In genomic region chr7:101315699-101316098, GRCm38 (mm10) we compare ENCODE assay signal across 22 mouse cellular contexts. TPM values are rescaled to one million over a fixed set of nuclear protein-coding genes. Genes with fewer than 3 reads are reported as not detected.
A peak's percentile ranks its signal among the peaks of the same experiment; 100 is the strongest.
DNase-seq lines count a peak whose midpoint lies in the region; ATAC-seq and TF ChIP-seq lines count a peak whose summit lies in the region.
"Had no signal": no experiment of that assay in that cellular context is flagged by ENCODE, and none has a peak within 500 bp of the region (broad histone marks: within the 10 kb centered on the region; RNA-seq: fewer than 3 reads in every experiment).

No protein-coding gene starts in this region.

- no peak for ATAC-seq in heart, embryonic 13.5 days (ENCODE audit: extremely low read depth, insufficient number of reproducible peaks, low FRiP score, low TSS enrichment)
- ATAC-seq in stomach, embryonic 16.5 days (ENCODE audit: insufficient read depth, low FRiP score), result no peak
- ATAC-seq in stomach, postnatal 0 days (ENCODE audit: low FRiP score, low TSS enrichment), result no peak
- peak; percentile 64 for ATAC-seq in liver, embryonic 14.5 days (ENCODE audit: insufficient read depth)
- ATAC-seq in kidney, embryonic 15.5 days (replicated peaks; ENCODE audit: low FRiP score), result no peak
- ATAC-seq: activated CD4-positive, CD25-positive, alpha-beta regulatory T cell, adult 4 months; CD4-positive, CD25-positive, alpha-beta regulatory T cell, adult 4 months; forebrain, embryonic 15.5 days had no signal

- H3K36me3 ChIP-seq in heart, embryonic 13.5 days, result no peaks in the 10 kb centered on the region
- H3K36me3 ChIP-seq in stomach, embryonic 16.5 days (ENCODE audit: control insufficient read depth, insufficient read depth, low read length), result no peaks in the 10 kb centered on the region
- H3K36me3 ChIP-seq in stomach, postnatal 0 days (ENCODE audit: control insufficient read depth, insufficient read depth, low read length), result no peaks in the 10 kb centered on the region
- no peaks in the 10 kb centered on the region for H3K36me3 ChIP-seq in liver, embryonic 14.5 days (replicated peaks; ENCODE audit: control insufficient read depth, insufficient read depth, low read depth)
- H3K36me3 ChIP-seq in kidney, embryonic 15.5 days, result no peaks in the 10 kb centered on the region
- H3K36me3 ChIP-seq: embryonic facial prominence, embryonic 10.5 days; forebrain, embryonic 15.5 days; G1E; hindbrain, embryonic 10.5 days had no signal

- no peak overlapping the region for H3K27ac ChIP-seq in heart, embryonic 13.5 days (replicated peaks)
- H3K27ac ChIP-seq in stomach, embryonic 16.5 days (ENCODE audit: low read length), result peak overlapping the region; percentile 79
- no peak overlapping the region for H3K27ac ChIP-seq in stomach, postnatal 0 days (replicated peaks)
- peak overlapping the region; percentile 84 for H3K27ac ChIP-seq in liver, embryonic 14.5 days
- H3K27ac ChIP-seq in olfactory bulb, adult 2 months (ENCODE audit: insufficient read depth, low read depth, low read length), result peak overlapping the region; percentile 97; the same call in 1 of the 2 replicates
- no peak overlapping the region for H3K27ac ChIP-seq in kidney, embryonic 15.5 days
- H3K27ac ChIP-seq: embryonic facial prominence, embryonic 10.5 days; forebrain, embryonic 15.5 days; heart, adult 2 months; hindbrain, embryonic 10.5 days; hindbrain, embryonic 14.5 days had no signal

- peaks cover 43% of the 10 kb centered on the region for H3K4me1 ChIP-seq in heart, embryonic 13.5 days
- peaks cover 16% of the 10 kb centered on the region; the same call in 1 of the 2 replicates for H3K4me1 ChIP-seq in stomach, embryonic 16.5 days (ENCODE audit: control insufficient read depth, insufficient read depth, low read length)
- 0 out of 2 replicates have a peak, but pooled peaks cover 2% of the 10 kb centered on the region for H3K4me1 ChIP-seq in stomach, postnatal 0 days (replicated peaks; ENCODE audit: control insufficient read depth, insufficient read depth)
- peaks cover 49 to 76% of the 10 kb centered on the region in 2 experiments for H3K4me1 ChIP-seq in liver, embryonic 14.5 days (replicated peaks; ENCODE audit: control insufficient read depth in 2 of 2, insufficient read depth in 2 of 2, low read length in 1 of 2)
- peaks cover 31% of the 10 kb centered on the region for H3K4me1 ChIP-seq in olfactory bulb, adult 2 months (ENCODE audit: control insufficient read depth, insufficient read depth, low read length)
- peaks cover 29% of the 10 kb centered on the region for H3K4me1 ChIP-seq in kidney, embryonic 15.5 days

- H3K4me3 ChIP-seq in heart, embryonic 13.5 days, result no peak overlapping the region
- no peak overlapping the region for H3K4me3 ChIP-seq in stomach, embryonic 16.5 days (replicated peaks; ENCODE audit: low read length)
- no peak overlapping the region for H3K4me3 ChIP-seq in stomach, postnatal 0 days (ENCODE audit: low read depth, low read length)
- no peak overlapping the region for H3K4me3 ChIP-seq in liver, embryonic 14.5 days (ENCODE audit: insufficient read depth in 1 of 2, low read depth in 2 of 2, low read length in 2 of 2)
- H3K4me3 ChIP-seq in olfactory bulb, adult 2 months (ENCODE audit: insufficient read depth, low read depth, low read length), result no peak overlapping the region
- no peak overlapping the region for H3K4me3 ChIP-seq in kidney, embryonic 15.5 days (replicated peaks)
- H3K4me3 ChIP-seq: embryonic facial prominence, embryonic 10.5 days; forebrain, embryonic 15.5 days; heart, adult 2 months; hindbrain, embryonic 10.5 days had no signal

- H3K27me3 ChIP-seq in heart, embryonic 13.5 days (replicated peaks), result peaks cover 23% of the 10 kb centered on the region
- H3K27me3 ChIP-seq in stomach, embryonic 16.5 days (ENCODE audit: control insufficient read depth, insufficient read depth, low read length), result no peaks in the 10 kb centered on the region
- H3K27me3 ChIP-seq in stomach, postnatal 0 days (ENCODE audit: control insufficient read depth, insufficient read depth, low read length), result no peaks in the 10 kb centered on the region
- no peaks in the 10 kb centered on the region for H3K27me3 ChIP-seq in liver, embryonic 14.5 days (ENCODE audit: control insufficient read depth, insufficient read depth, low read length)
- H3K27me3 ChIP-seq in kidney, embryonic 15.5 days, result no peaks in the 10 kb centered on the region; the same call in 1 of the 2 replicates

- DNase-seq in heart, adult 11 months, result no peak
- DNase-seq in stomach, postnatal 0 days (ENCODE audit: low spot score), result no peak
- DNase-seq in liver, embryonic 14.5 days (ENCODE audit: low read depth in 3 of 3, low spot score in 3 of 3), result no peak
- no peak for DNase-seq in Muller cell, postnatal 12 days (ENCODE audit: inconsistent ontology term)
- DNase-seq: adrenal gland, postnatal 25 days; B cell, adult 2 months; cerebellum, adult 2 months; cerebellum, postnatal 10 days; gastrocnemius, postnatal 10 days; heart, adult 2 months had no signal

- TF ChIP-seq EP300 in stomach, postnatal 0 days (optimal IDR thresholded peaks at IDR 0.05), result no peak
- TF ChIP-seq EP300 in liver, embryonic 14.5 days (IDR thresholded peaks at IDR 0.05; ENCODE audit: low read depth), result no peak

- H3K9ac ChIP-seq in heart, embryonic 13.5 days, result peak overlapping the region; percentile 15; the same call in 1 of the 2 replicates
- H3K9ac ChIP-seq in stomach, embryonic 16.5 days (ENCODE audit: low read length), result no peak overlapping the region
- H3K9ac ChIP-seq in stomach, postnatal 0 days (ENCODE audit: low read length), result no peak overlapping the region
- H3K9ac ChIP-seq in liver, embryonic 14.5 days (replicated peaks), result peak overlapping the region; percentile 34
- H3K9ac ChIP-seq in kidney, embryonic 15.5 days, result no peak overlapping the region
- H3K9ac ChIP-seq: forebrain, embryonic 15.5 days; hindbrain, embryonic 14.5 days had no signal

- H3K9me3 ChIP-seq in heart, embryonic 13.5 days, result no peaks in the 10 kb centered on the region
- no peaks in the 10 kb centered on the region for H3K9me3 ChIP-seq in stomach, embryonic 16.5 days (replicated peaks; ENCODE audit: control insufficient read depth, low read length)
- H3K9me3 ChIP-seq in stomach, postnatal 0 days (ENCODE audit: control insufficient read depth, low read length), result no peaks in the 10 kb centered on the region
- H3K9me3 ChIP-seq in liver, embryonic 14.5 days (ENCODE audit: control insufficient read depth, low read length), result no peaks in the 10 kb centered on the region
- H3K9me3 ChIP-seq in kidney, embryonic 15.5 days (replicated peaks), result no peaks in the 10 kb centered on the region
- H3K9me3 ChIP-seq: embryonic facial prominence, embryonic 10.5 days; forebrain, embryonic 15.5 days; G1E; hindbrain, embryonic 10.5 days had no signal

- no peak overlapping the region for H3K4me2 ChIP-seq in heart, embryonic 13.5 days
- no peak overlapping the region for H3K4me2 ChIP-seq in stomach, embryonic 16.5 days (ENCODE audit: low read depth, low read length)
- no peak overlapping the region for H3K4me2 ChIP-seq in stomach, postnatal 0 days (replicated peaks; ENCODE audit: low read depth)
- peak overlapping the region; percentile 45 for H3K4me2 ChIP-seq in liver, embryonic 14.5 days (ENCODE audit: low read depth)
- H3K4me2 ChIP-seq in kidney, embryonic 15.5 days, result no peak overlapping the region
- H3K4me2 ChIP-seq: forebrain, embryonic 15.5 days; heart, embryonic 11.5 days; hindbrain, embryonic 14.5 days had no signal

- TF ChIP-seq POLR2A in olfactory bulb, adult 2 months (IDR thresholded peaks at IDR 0.05; ENCODE audit: insufficient read depth, low read depth, low read length), result no peak

- TF ChIP-seq CTCF in stomach, postnatal 0 days (IDR thresholded peaks at IDR 0.05; ENCODE audit: low read depth), result no peak
- TF ChIP-seq CTCF in liver, embryonic 14.5 days (IDR thresholded peaks at IDR 0.05; ENCODE audit: low read depth), result no peak
- TF ChIP-seq CTCF in olfactory bulb, adult 2 months (IDR thresholded peaks at IDR 0.05; ENCODE audit: insufficient read depth, low read depth, low read length), result no peak

RNA-seq across cellular contexts. Expression of gene Stard10, which starts 1.2 kb away (rescaled TPM):
- 32.9 and 35.4 TPM in 2 replicates for polyA plus RNA-seq in heart, embryonic 13.5 days (2015; fragmentation: Nextera tagmentation; extraction: Ambion mirVana)
- polyA plus RNA-seq in stomach, embryonic 16.5 days (2015; fragmentation: Nextera tagmentation; extraction: Ambion mirVana), result 95.6 and 106 TPM in 2 replicates
- 132 and 144 TPM in 2 replicates for polyA plus RNA-seq in stomach, postnatal 0 days (2015; fragmentation: Nextera tagmentation; extraction: Ambion mirVana)
- 71.0 and 71.8 TPM in 2 replicates for polyA plus RNA-seq in liver, embryonic 14.5 days (2012; rRNA removed)
- 98.2 and 102 TPM in 2 replicates for polyA plus RNA-seq in liver, embryonic 14.5 days (2014; fragmentation: Nextera tagmentation; extraction: Ambion mirVana)
- not detected in 2 replicates for polyA plus RNA-seq in olfactory bulb, adult 2 months (2012; ENCODE audit: insufficient read depth, insufficient read length, low replicate concordance, missing spikeins)
- polyA plus RNA-seq in kidney, embryonic 15.5 days (2015; fragmentation: Nextera tagmentation; extraction: Ambion mirVana), result 55.4 and 58.5 TPM in 2 replicates

RNA-seq across cellular contexts. Expression of gene Atg16l2, which starts 13.6 kb away (rescaled TPM):
- polyA plus RNA-seq in heart, embryonic 13.5 days (2015; fragmentation: Nextera tagmentation; extraction: Ambion mirVana), result 23.0 and 28.0 TPM in 2 replicates
- polyA plus RNA-seq in stomach, embryonic 16.5 days (2015; fragmentation: Nextera tagmentation; extraction: Ambion mirVana), result 19.6 and 20.0 TPM in 2 replicates
- 6.0 and 7.1 TPM in 2 replicates for polyA plus RNA-seq in stomach, postnatal 0 days (2015; fragmentation: Nextera tagmentation; extraction: Ambion mirVana)
- 3.1 and 3.5 TPM in 2 replicates for polyA plus RNA-seq in liver, embryonic 14.5 days (2012; rRNA removed)
- 1.3 and 1.8 TPM in 2 replicates for polyA plus RNA-seq in liver, embryonic 14.5 days (2014; fragmentation: Nextera tagmentation; extraction: Ambion mirVana)
- polyA plus RNA-seq in olfactory bulb, adult 2 months (2012; ENCODE audit: insufficient read depth, insufficient read length, low replicate concordance, missing spikeins), result not detected in 2 replicates
- polyA plus RNA-seq in kidney, embryonic 15.5 days (2015; fragmentation: Nextera tagmentation; extraction: Ambion mirVana), result 17.4 and 18.5 TPM in 2 replicates

RNA-seq across cellular contexts. Expression of gene Arap1, which starts 32.2 kb away (rescaled TPM):
- polyA plus RNA-seq in heart, embryonic 13.5 days (2015; fragmentation: Nextera tagmentation; extraction: Ambion mirVana), result 25.6 and 26.3 TPM in 2 replicates
- polyA plus RNA-seq in stomach, embryonic 16.5 days (2015; fragmentation: Nextera tagmentation; extraction: Ambion mirVana), result 105 and 111 TPM in 2 replicates
- 37.2 and 44.7 TPM in 2 replicates for polyA plus RNA-seq in stomach, postnatal 0 days (2015; fragmentation: Nextera tagmentation; extraction: Ambion mirVana)
- 13.3 and 13.7 TPM in 2 replicates for polyA plus RNA-seq in liver, embryonic 14.5 days (2012; rRNA removed)
- 12.9 and 13.9 TPM in 2 replicates for polyA plus RNA-seq in liver, embryonic 14.5 days (2014; fragmentation: Nextera tagmentation; extraction: Ambion mirVana)
- not detected in 2 replicates for polyA plus RNA-seq in olfactory bulb, adult 2 months (2012; ENCODE audit: insufficient read depth, insufficient read length, low replicate concordance, missing spikeins)
- 78.9 and 97.1 TPM in 2 replicates for polyA plus RNA-seq in kidney, embryonic 15.5 days (2015; fragmentation: Nextera tagmentation; extraction: Ambion mirVana)

Comparison
In these comparisons a context has a peak if more than half of its experiments do, and no peak if none do; other contexts are left out.
1. H3K27ac ChIP-seq: peak in stomach, embryonic 16.5 days (single experiment), liver, embryonic 14.5 days (single experiment) and olfactory bulb, adult 2 months (single experiment); none in heart, embryonic 13.5 days (single experiment), stomach, postnatal 0 days (single experiment) and kidney, embryonic 15.5 days (single experiment).
2. H3K9ac ChIP-seq: peak in heart, embryonic 13.5 days (single experiment) and liver, embryonic 14.5 days (single experiment); none in stomach, embryonic 16.5 days (single experiment), stomach, postnatal 0 days (single experiment) and kidney, embryonic 15.5 days (single experiment).
3. RNA of gene Stard10, which starts 1.2 kb away (polyA plus RNA-seq): 132 to 144 TPM in stomach, postnatal 0 days, 71.0 to 102 TPM in liver, embryonic 14.5 days, 95.6 to 106 TPM in stomach, embryonic 16.5 days, 55.4 to 58.5 TPM in kidney, embryonic 15.5 days and 32.9 to 35.4 TPM in heart, embryonic 13.5 days; not detected in olfactory bulb, adult 2 months; every median in the first group is over 10 times any median in the second.